17 mouse cellular contexts compared by ENCODE assay signal in genomic region chr17:56777568-56777967, GRCm38 (mm10). TPM values are rescaled to one million over a fixed set of nuclear protein-coding genes. Genes with fewer than 3 reads are reported as not detected.
DNase-seq lines count a peak whose midpoint lies in the region; TF ChIP-seq lines count a peak whose summit lies in the region.
"Had no signal": no experiment of that assay in that cellular context is flagged by ENCODE, and none has a peak within 500 bp of the region (broad histone marks: within the 10 kb centered on the region; RNA-seq: fewer than 3 reads in every experiment).

No protein-coding gene starts in this region.

- no peak overlapping the region for H3K4me3 ChIP-seq in layer of hippocampus, adult 2 months
- H3K4me3 ChIP-seq: embryonic facial prominence, embryonic 13.5 days; heart, embryonic 13.5 days; liver, embryonic 15.5 days; midbrain, embryonic 13.5 days; myocyte; neural tube, embryonic 15.5 days had no signal

- peak; percentile 65 for TF ChIP-seq CTCF in layer of hippocampus, adult 2 months (conservative IDR thresholded peaks at IDR 0.05)

- DNase-seq in layer of hippocampus, adult 2 months (ENCODE audit: low spot score in 2 of 2), result no peak
- no peak for DNase-seq in layer of hippocampus, adult 11-12 months (ENCODE audit: low spot score)
- DNase-seq in thymus, postnatal 25 days, result peak; percentile 27
- no peak for DNase-seq in thymus, postnatal 10 days (ENCODE audit: low spot score in 2 of 2)
- DNase-seq in R1 (ENCODE audit: low read depth, low spot score) (peak; percentile 75), adipocyte (ENCODE audit: low spot score) (no peak)
- DNase-seq in kidney, adult 11 months, result no peak
- DNase-seq: adrenal gland, postnatal 36 days; cerebellum, adult 9-10 months; heart, postnatal 4 days; lung, postnatal 4 days had no signal

- H3K27ac ChIP-seq in layer of hippocampus, adult 2 months, result no peak overlapping the region
- H3K27ac ChIP-seq: embryonic facial prominence, embryonic 13.5 days; liver, embryonic 15.5 days; midbrain, embryonic 13.5 days; neural tube, embryonic 15.5 days had no signal

RNA-seq across cellular contexts. Expression of gene Prr22, which starts 7.5 kb away (rescaled TPM):
- total RNA-seq in layer of hippocampus, adult 2 months (2021), result 1 to 10 TPM in 1 of 2 experiments, under 1 TPM in 1; 0.79 to 1.9 TPM

RNA-seq across cellular contexts. Expression of gene Dus3l, which starts 13.0 kb away (rescaled TPM):
- 10 to 100 TPM; 73.9 to 74.4 TPM for total RNA-seq in layer of hippocampus, adult 2 months (2021)

RNA-seq across cellular contexts. Expression of gene Nrtn, which starts 20.2 kb away (rescaled TPM):
- 1 to 10 TPM; 2.5 to 3.3 TPM for total RNA-seq in layer of hippocampus, adult 2 months (2021)

RNA-seq across cellular contexts. Expression of gene Rfx2, which starts 53.2 kb away (rescaled TPM):
- 1 to 10 TPM; 5.4 to 6.4 TPM for total RNA-seq in layer of hippocampus, adult 2 months (2021)

RNA-seq across cellular contexts. Expression of gene Vmac, which starts 59.7 kb away (rescaled TPM):
- 10 to 100 TPM; 10.2 to 12.5 TPM for total RNA-seq in layer of hippocampus, adult 2 months (2021)

Comparison
In these comparisons a context has a peak if more than half of its experiments do, and no peak if none do; other contexts are left out.
1. DNase-seq: peak in thymus, postnatal 25 days (single experiment) and R1 (single experiment); none in layer of hippocampus, adult 2 months (0 of 2), layer of hippocampus, adult 11-12 months (single experiment), thymus, postnatal 10 days (0 of 2), adipocyte (single experiment) and kidney, adult 11 months (single experiment).